Mouse (Mus musculus) forebrain, embryonic 13.5 days (tissue): Measurements from ENCODE around the gene Adam17. TPM values are rescaled to one million over a fixed set of nuclear protein-coding genes. Genes with fewer than 3 reads are reported as not detected.
A peak's percentile ranks its signal among the peaks of the same experiment; 100 is the strongest.
"Not testable (repeated sequence)": the region's sequence is repeated elsewhere in the genome, so short reads cannot be mapped to it uniquely, and the experiment has no call there.

Experiments
- ATAC-seq: fragments of 200-750 bp; cut with Nextera tagmentation; 2 replicates; pipeline ENCODE4 v1.8.0; 2017
- H3K27ac ChIP-seq: fragments of 300-500 bp; sonication (generic); 2 replicates; pipeline ENCODE4 v1.5.1; 2015; ENCODE audit warnings: inconsistent platforms, mild to moderate bottlenecking, moderate library complexity
- H3K27me3 ChIP-seq: fragments of 300-500 bp; sonication (generic); 2 replicates; pipeline ENCODE4 v1.6.1; 2015; ENCODE audit warnings: mild to moderate bottlenecking, inconsistent platforms
- H3K36me3 ChIP-seq: fragments of 300-500 bp; sonication (generic); 2 replicates; pipeline ENCODE4 v1.6.1; 2015; ENCODE audit warnings: mild to moderate bottlenecking, inconsistent platforms; ENCODE audit not compliant: poor library complexity, severe bottlenecking
- H3K4me1 ChIP-seq: fragments of 300-500 bp; sonication (generic); 2 replicates; pipeline ENCODE4 v1.6.1; 2015; ENCODE audit warnings: inconsistent platforms
- H3K4me2 ChIP-seq: fragments of 300-500 bp; sonication (generic); 2 replicates; pipeline ENCODE4 v1.6.1; 2015; ENCODE audit warnings: inconsistent platforms, mild to moderate bottlenecking, moderate library complexity
- H3K4me3 ChIP-seq: fragments of 300-500 bp; sonication (generic); 2 replicates; pipeline ENCODE4 v1.5.1; 2015; ENCODE audit warnings: mild to moderate bottlenecking, inconsistent platforms
- H3K9ac ChIP-seq: fragments of 300-500 bp; sonication (generic); 2 replicates; pipeline ENCODE4 v1.6.1; 2015; ENCODE audit warnings: mild to moderate bottlenecking, inconsistent platforms
- H3K9me3 ChIP-seq: fragments of 300-500 bp; sonication (generic); replicated peaks from 2 replicates; pipeline ENCODE4 v1.6.1; 2016; ENCODE audit warnings: inconsistent platforms
- WGBS: fragments of 180-500 bp; shearing (Covaris S2); methylation state at CpG from one replicate; pipeline ENCODE4 v1.1.7; 2015; 5-methylcytosine and 5-hydroxymethylcytosine counted together
- polyA plus RNA-seq: library from polyadenylated mRNA; unstranded; fragments of >200 nt; fragmentation: Nextera tagmentation; extraction: Ambion mirVana; gene quantifications from 2 replicates; pipeline ENCODE4 v1.2.1, GENCODE M21; 2015

The Adam17 gene
- 22.9 and 23.8 TPM in 2 replicates for polyA plus RNA-seq

DNA sequence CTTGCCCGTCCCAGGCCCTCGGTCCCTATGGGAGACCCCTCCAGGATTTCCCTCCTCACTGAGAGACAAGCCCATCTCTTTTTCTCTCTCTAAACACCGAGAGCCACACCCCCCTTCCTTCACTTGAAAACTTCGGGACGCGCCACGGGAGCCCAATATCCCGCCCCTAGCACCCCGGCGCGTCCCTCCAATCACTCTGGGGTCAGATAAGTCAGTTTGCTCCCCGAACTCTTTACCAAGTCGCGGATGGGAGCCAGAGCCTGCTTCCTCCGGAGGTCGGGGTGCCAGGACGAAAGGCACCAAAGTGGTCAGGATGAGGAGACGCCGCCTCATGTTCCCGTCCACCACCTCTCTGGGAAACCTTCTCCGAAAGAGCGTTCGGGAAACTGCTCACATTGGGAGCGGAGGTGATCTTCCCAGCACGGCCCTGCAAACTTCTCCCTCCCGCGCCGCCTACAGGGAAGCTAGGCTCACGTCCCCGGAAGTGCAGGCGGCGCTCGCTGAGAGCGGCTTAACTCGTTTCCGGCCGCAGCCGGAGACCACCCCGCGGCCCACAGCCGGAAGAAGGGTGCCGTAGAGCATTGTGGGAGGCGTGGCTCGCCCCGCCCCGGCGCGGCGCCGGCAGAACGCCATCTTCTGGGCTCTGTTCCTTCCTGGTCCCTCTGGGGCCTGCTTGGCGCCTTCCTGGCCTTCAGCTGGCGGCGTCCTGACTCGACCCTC is at the start of gene Adam17:
Gene Adam17, minus strand, starts transcription at position 533 of the 720 bp plus-strand sequence.
- Histone ChIP-seq H3K9ac (peak within 1 kb of the TSS; percentile 86), H3K27ac (peak within 1 kb of the TSS; percentile 94), H3K36me3 (no peaks in the 10 kb centered on the region), H3K27me3 (no peaks in the 10 kb centered on the region), H3K4me2 (peak within 1 kb of the TSS; percentile 69), H3K4me1 (peaks cover 14% of the 10 kb centered on the region), H3K9me3 (no peaks in the 10 kb centered on the region), H3K4me3 (peak within 1 kb of the TSS; percentile 71)
- WGBS = under 1% methylated on average over 55 of the region's 55 CpGs
- peak; percentile 98 for ATAC-seq

DNA sequence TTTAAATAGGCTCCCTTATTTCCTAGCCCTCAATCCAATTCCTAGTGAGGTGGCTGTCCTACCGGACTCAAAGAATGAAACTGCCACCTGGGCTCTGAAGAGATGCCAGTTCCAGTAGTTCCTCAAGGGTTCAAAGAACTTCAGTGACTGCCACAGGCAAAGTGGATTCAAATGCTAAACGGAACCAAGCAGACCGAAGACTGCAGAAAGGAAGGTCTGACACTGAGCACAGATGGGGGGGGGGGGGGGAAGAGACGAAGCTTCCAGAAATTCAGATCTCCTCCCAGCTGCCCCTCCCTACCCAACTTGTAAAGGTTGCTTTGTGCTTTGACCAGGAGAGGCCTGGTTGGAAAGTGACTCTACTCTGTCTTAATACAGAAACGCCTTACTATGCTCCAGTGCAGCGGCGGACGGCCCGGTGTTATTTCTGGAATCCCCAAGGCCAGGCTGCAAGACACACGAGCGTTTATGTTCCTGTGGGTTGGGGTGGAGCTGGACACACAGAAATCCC is 45.2 kb upstream of the Adam17 start:
- Histone ChIP-seq H3K4me2 (peak overlapping the region; percentile 66), H3K27ac (peak overlapping the region; percentile 100; the same call in 1 of the 2 replicates), H3K4me3 (peak overlapping the region; percentile 92), H3K4me1 (peaks cover 26% of the 10 kb centered on the region; the same call in 1 of the 2 replicates), H3K36me3 (peaks cover 19% of the 10 kb centered on the region), H3K9me3 (peaks cover 8% of the 10 kb centered on the region; the same call in 1 of the 2 replicates), H3K9ac (peak overlapping the region; percentile 83), H3K27me3 (no peaks in the 10 kb centered on the region)
- no peak for ATAC-seq
- 47% methylated on average over 10 of the region's 11 CpGs for WGBS

DNA sequence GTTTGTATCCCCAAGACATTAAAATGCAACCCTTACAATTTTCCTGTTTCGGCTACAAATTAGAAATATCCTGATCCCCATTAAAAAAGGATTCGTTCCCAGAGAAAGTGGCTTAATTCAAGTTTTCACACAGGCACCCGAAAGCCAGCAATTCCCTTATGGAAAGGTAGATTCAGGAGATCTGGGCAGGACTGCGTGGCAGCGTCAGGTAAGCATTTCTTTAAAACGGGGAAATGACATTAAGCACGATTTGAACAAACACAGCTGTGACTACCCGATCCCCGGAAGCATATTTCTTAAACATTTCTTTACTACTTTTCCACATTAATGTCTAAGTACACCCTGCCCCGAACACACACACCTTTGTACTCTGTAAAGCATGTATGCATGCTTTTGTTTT is 44.7 kb upstream of the Adam17 start:
- peak overlapping the region; percentile 92 for H3K4me3 ChIP-seq
- no peak for ATAC-seq
- H3K4me1 ChIP-seq = peaks cover 26% of the 10 kb centered on the region; the same call in 1 of the 2 replicates
- no peaks in the 10 kb centered on the region for H3K27me3 ChIP-seq
- H3K36me3 ChIP-seq = peaks cover 25% of the 10 kb centered on the region
- H3K9ac ChIP-seq = peak overlapping the region; percentile 83
- peak overlapping the region; percentile 100 for H3K27ac ChIP-seq
- H3K4me2 ChIP-seq = peak overlapping the region; percentile 66
- 3% methylated on average over 10 of the region's 10 CpGs for WGBS
- peaks cover 13% of the 10 kb centered on the region for H3K9me3 ChIP-seq

DNA sequence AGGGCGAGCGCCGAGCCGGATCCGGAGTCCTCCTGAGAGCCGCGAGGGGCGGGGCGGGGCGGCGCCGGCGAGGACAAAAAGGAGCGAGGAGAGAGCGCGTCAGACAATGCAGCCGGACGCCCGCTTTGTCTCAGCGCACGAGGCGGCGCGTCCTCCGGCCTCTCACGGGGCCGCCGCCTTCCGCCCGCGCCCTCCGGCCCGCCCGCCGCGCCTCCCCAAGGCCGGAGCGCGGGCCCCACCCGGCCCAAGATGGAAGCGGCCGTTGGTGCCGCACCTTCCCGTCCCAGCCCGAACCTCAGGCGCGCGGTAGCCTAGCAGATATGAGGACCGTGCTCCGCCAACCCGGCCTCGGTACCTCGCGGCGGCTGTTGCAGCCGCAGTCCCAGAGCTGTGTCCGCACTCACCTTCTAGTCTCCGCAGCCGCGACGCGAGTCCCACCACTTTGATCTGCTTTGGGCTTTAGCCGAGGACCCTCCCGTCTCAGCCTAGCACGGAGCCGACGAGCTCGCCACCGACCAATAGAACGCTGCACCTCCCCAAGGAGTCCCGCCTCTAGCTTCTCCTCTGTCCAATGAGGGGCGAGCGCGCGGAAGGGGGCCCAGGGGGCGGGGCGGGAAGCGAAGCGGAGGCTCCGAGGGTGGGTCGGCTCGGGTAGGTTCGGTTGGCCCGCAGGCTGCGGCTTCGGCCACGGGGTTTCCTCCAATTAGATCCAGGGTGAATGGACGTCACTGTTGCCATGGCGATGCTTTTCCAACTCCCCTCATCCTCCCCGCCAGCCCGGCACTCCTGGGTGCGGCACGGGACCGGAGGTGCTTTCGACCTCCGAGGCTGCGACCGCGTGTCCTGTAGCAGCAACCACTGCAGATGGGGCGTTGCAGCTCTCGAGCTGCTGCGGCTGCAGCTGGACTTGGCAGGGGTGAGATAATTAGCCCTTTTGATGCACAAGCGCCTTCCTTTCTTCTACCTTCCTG is 44.0 kb upstream of the Adam17 start, which contains the start of gene Ywhaq:
Gene Ywhaq, minus strand, starts transcription at position 538 of the 971 bp plus-strand sequence.
- peak; percentile 99 for ATAC-seq
- H3K4me3 ChIP-seq = peak within 1 kb of the TSS; percentile 92
- H3K27me3 ChIP-seq = no peaks in the 10 kb centered on the region
- H3K27ac ChIP-seq = peak within 1 kb of the TSS; percentile 100
- WGBS = under 1% methylated on average over 72 of the region's 103 CpGs
- peaks cover 20% of the 10 kb centered on the region for H3K9me3 ChIP-seq
- H3K9ac ChIP-seq = peak within 1 kb of the TSS; percentile 99
- peaks cover 32% of the 10 kb centered on the region for H3K36me3 ChIP-seq
- peaks cover 26% of the 10 kb centered on the region; the same call in 1 of the 2 replicates for H3K4me1 ChIP-seq
- peak within 1 kb of the TSS; percentile 82 for H3K4me2 ChIP-seq

DNA sequence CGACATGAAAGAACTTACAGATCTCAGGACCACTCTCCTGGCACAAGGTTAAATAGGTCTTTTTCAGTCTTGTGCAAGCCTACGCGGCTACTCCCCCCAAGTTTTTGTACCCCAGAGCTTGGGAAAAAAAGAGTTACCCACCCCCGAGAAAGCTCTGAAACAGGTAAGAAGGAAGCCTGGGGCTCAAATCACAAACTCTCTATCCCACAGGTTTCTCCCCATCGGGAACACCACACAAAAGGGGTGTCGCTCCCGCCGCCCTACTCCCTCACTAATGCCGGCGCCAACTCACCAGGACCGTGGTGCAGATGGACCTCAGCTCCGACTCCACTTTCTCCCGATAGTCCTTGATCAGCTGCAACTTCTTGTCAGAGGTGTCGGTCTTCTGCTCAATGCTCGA is 43.1 kb upstream of the Adam17 start:
- H3K9ac ChIP-seq = peak overlapping the region; percentile 89
- no peaks in the 10 kb centered on the region for H3K27me3 ChIP-seq
- under 1% methylated on average over 14 of the region's 15 CpGs for WGBS
- no peak for ATAC-seq
- peaks cover 26% of the 10 kb centered on the region for H3K9me3 ChIP-seq
- peaks cover 26% of the 10 kb centered on the region; the same call in 1 of the 2 replicates for H3K4me1 ChIP-seq
- peaks cover 41% of the 10 kb centered on the region for H3K36me3 ChIP-seq
- H3K4me3 ChIP-seq = peak overlapping the region; percentile 92
- peak overlapping the region; percentile 82 for H3K4me2 ChIP-seq
- peak overlapping the region; percentile 57 for H3K27ac ChIP-seq

DNA sequence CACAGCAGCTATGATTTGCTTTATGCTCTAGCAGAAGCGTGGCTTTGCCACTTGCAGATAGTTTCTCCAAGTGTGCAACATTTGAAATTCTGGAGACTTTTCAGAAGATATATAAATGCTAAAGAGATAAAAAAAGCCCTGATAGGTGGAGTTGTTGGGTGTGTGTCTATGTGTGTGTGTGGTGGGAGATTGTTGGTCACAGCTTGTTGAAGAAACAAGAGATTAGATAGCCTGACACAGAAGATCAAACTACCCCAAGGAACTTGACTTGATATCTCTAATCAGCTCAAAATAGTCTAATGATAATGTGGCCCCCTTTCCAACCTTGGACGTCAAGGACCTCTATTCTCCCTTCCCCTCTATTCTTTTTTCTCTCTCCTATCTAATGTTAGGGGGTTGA is 37.2 kb upstream of the Adam17 start:
- Histone ChIP-seq H3K9me3 (peaks cover 57% of the 10 kb centered on the region), H3K4me1 (peaks cover 15% of the 10 kb centered on the region; the same call in 1 of the 2 replicates), H3K27me3 (no peaks in the 10 kb centered on the region), H3K27ac (no peak overlapping the region), H3K4me3 (no peak overlapping the region), H3K9ac (no peak overlapping the region), H3K36me3 (peaks cover 96% of the 10 kb centered on the region), H3K4me2 (no peak overlapping the region)
- no peak for ATAC-seq
- 92% methylated on average over 2 of the region's 2 CpGs for whole genome bisulfite sequencing

DNA sequence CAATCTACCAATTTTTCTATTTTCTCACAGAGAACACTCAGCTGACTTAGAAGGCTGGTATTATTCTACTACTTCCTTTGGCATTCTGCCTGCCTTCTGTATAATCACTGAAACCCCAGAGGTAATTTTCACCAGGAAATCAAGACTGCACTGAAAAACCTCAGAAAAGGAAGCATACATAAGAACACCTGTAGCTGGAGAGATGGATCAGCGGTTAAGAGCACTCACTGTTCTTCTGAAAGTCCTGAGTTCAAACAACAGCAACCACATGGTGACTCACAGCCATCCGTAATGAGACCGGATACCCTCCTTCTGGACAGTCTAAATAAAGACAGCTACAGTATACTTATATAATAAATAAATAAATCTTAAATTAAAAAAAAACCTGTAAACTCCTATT is 36.2 kb upstream of the Adam17 start:
- no peak overlapping the region for H3K27ac ChIP-seq
- ATAC-seq = no peak
- no peak overlapping the region for H3K4me3 ChIP-seq
- WGBS = 95% methylated on average over 3 of the region's 3 CpGs
- H3K9me3 ChIP-seq = peaks cover 55% of the 10 kb centered on the region
- H3K36me3 ChIP-seq = peaks cover 95% of the 10 kb centered on the region
- no peaks in the 10 kb centered on the region for H3K27me3 ChIP-seq
- no peak overlapping the region for H3K4me2 ChIP-seq
- 0 out of 2 replicates have a peak, but pooled peaks cover 6% of the 10 kb centered on the region for H3K4me1 ChIP-seq
- no peak overlapping the region for H3K9ac ChIP-seq

DNA sequence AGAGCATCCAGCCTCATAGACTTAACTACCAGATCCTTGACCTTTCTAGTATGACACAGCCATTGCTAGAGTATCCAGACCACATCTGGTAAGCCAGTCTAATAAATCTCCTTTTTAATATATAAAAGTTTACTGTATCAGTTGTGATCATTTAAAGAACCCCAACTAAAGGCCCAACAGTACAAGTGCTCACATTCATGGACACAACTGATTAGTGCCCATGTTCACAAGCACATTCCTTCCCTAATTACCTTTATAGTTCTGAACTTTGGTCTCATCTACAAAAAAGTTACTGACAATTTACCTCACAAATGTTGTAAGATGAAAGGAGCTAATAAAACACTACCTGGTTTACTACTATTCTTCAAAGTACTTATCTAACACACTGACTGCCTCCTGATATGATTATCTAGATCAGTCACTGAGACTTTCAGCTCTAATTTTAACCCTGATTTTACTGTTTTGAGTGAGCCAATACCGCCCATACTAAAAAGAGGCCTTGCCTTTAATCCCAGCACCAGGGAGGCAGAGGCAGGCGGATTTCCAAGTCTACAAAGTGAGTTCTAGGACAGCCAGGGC is 35.4 kb upstream of the Adam17 start:
- Histone ChIP-seq H3K27ac (no peak overlapping the region), H3K9ac (no peak overlapping the region), H3K4me3 (no peak overlapping the region), H3K9me3 (peaks cover 49% of the 10 kb centered on the region), H3K4me1 (no peaks in the 10 kb centered on the region), H3K27me3 (no peaks in the 10 kb centered on the region), H3K4me2 (no peak overlapping the region), H3K36me3 (peaks cover 95% of the 10 kb centered on the region)
- 99% methylated on average over 2 of the region's 2 CpGs for WGBS
- ATAC-seq = no peak

DNA sequence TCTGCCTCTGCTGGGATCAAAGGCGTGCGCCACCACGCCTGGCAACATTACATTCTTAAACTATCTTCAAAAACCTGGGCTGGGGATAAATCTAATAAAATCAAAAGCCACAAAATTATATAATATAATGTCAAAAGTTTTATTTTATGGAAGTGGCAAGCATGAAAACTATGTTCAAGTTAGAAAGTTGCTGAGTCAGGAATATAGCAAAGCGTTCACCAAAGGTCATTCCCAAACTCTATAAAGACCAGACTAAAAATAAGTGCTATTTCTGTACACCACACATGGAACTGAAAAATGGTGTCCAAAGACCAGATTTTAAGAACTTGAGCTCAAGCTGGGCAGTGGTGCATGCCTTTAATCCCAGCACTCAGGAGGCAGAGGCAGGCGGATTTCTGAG is 29.3 kb upstream of the Adam17 start:
- H3K27ac ChIP-seq = no peak overlapping the region
- WGBS = over 99% methylated on average over 5 of the region's 5 CpGs
- H3K4me3 ChIP-seq = no peak overlapping the region
- H3K27me3 ChIP-seq = no peaks in the 10 kb centered on the region
- no peaks in the 10 kb centered on the region for H3K4me1 ChIP-seq
- H3K36me3 ChIP-seq = peaks cover 81% of the 10 kb centered on the region
- H3K4me2 ChIP-seq = no peak overlapping the region
- H3K9me3 ChIP-seq = peaks cover 4% of the 10 kb centered on the region; the same call in 1 of the 2 replicates
- no peak overlapping the region for H3K9ac ChIP-seq
- ATAC-seq = no peak

DNA sequence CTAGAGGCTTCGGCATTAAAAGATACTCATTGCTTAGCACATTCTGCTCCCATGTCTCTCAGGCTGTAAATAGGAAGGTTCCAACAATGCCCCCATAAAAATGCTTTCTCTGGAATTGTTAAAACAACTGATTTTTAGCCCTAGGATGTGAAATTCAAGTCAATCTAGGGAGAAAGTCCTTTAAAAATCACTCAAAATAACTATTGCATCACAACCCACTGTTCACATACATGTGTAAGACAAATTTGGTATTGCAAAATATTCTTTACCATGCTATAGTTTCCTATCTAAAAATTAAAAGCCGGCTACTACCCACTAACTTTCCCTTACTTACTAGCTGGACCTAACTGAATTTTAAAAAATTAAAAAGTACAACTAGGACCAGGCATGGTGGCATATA is 12.8 kb upstream of the Adam17 start:
- WGBS = 91% methylated on average over 2 of the region's 2 CpGs
- H3K9ac ChIP-seq = no peak overlapping the region
- peaks cover 39% of the 10 kb centered on the region for H3K36me3 ChIP-seq
- no peaks in the 10 kb centered on the region for H3K4me1 ChIP-seq
- H3K27me3 ChIP-seq = no peaks in the 10 kb centered on the region
- H3K27ac ChIP-seq = no peak overlapping the region
- H3K4me2 ChIP-seq = no peak overlapping the region
- no peak for ATAC-seq
- no peaks in the 10 kb centered on the region for H3K9me3 ChIP-seq
- no peak overlapping the region for H3K4me3 ChIP-seq

DNA sequence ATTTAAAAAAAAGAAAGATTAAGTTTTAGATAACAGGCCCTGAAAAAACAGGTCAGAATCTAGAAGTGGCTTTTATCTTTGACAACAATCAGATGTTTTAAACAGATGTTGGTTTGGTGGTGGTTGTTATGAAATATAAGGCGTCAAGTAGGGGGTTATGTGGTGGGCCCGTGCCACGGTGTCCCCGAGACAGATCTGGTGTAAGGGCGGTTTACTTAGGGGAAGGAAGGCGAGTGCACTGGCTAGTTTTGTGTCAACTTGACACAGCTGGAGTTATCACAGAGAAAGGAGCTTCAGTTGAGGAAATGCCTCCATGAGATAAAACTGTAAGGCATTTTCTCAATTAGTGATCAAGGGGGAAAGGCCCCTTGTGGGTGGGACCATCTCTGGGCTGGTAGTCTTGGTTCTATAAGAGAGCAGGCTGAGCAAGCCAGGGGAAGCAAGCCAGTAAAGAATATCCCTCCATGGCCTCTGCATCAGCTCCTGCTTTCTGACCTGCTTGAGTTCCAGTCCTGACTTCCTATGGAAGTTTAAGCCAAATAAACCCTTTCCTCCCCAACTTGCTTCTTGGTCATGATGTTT is 5.4 kb upstream of the Adam17 start:
- WGBS = 93% methylated on average over 6 of the region's 6 CpGs
- ATAC-seq, H3K9me3 ChIP-seq: not testable (repeated sequence)

More for the DNA sequence above, 5.4 kb upstream of the Adam17 start:
- not testable (repeated sequence) for H3K36me3 ChIP-seq, H3K9ac ChIP-seq, H3K4me2 ChIP-seq, H3K27ac ChIP-seq, H3K4me1 ChIP-seq, H3K27me3 ChIP-seq, H3K4me3 ChIP-seq
